Mouse (Mus musculus) layer of hippocampus, postnatal 25 days (tissue): ENCODE results near the gene Cnpy4. TPM values are rescaled to one million over a fixed set of nuclear protein-coding genes. Genes with fewer than 3 reads are reported as not detected.
A peak's percentile ranks its signal among the peaks of the same experiment; 100 is the strongest.
"Not testable (repeated sequence)": the region's sequence is repeated elsewhere in the genome, so short reads cannot be mapped to it uniquely, and the experiment has no call there.

Experiments used
- DNase-seq, 2 experiments: peaks; one replicate each; pipeline ENCODE4 v3.0.0; 2022; ENCODE audit warnings: mixed read lengths in 2 of 2, low spot score in 1 of 2; ENCODE audit errors: extremely low spot score in 1 of 2
- microRNA-seq, 2 experiments: library from miRNA; unstranded; fragments of <30 nt; microRNA quantifications; one replicate each; pipeline ENCODE4 v1.2.0; 2021
- total RNA-seq, 2 experiments: library from RNA; stranded (reverse); gene quantifications; 2 replicates each; pipeline ENCODE4 v1.2.3; 2021

Cnpy4 gene
- total RNA-seq, 2 experiments from 2014 or later = 15.7 to 16.1 TPM

GRCm38 (mm10) chr5:138199576-138199975 lies 12.3 kb downstream of the Cnpy4 start:
- no peak for DNase-seq

GRCm38 (mm10) chr5:138202086-138202485 lies 14.8 kb downstream of the Cnpy4 start:
- DNase-seq = no peak

- DNase-seq = no peak
Observed at GRCm38 (mm10) chr5:138207253-138207652, 20.0 kb downstream of the Cnpy4 start.

- no peak for DNase-seq
Observed at GRCm38 (mm10) chr5:138207873-138208272, 20.6 kb downstream of the Cnpy4 start.

GRCm38 (mm10) chr5:138216632-138217031 lies 29.3 kb downstream of the Cnpy4 start:
- not testable (repeated sequence) for DNase-seq

GRCm38 (mm10) chr5:138219864-138220263 lies 32.6 kb downstream of the Cnpy4 start:
- DNase-seq = no peak

GRCm38 (mm10) chr5:138222111-138222510 lies 34.8 kb downstream of the Cnpy4 start:
- peak; percentile 79 to 99 for DNase-seq

- DNase-seq = no peak
Observed at GRCm38 (mm10) chr5:138223287-138223686, 36.0 kb downstream of the Cnpy4 start.

- DNase-seq = no peak
Observed at GRCm38 (mm10) chr5:138225700-138226099, 38.4 kb downstream of the Cnpy4 start, which contains the start of gene Nxpe5. Gene Nxpe5 (plus strand): TSS chr5:138225898.

- no peak for DNase-seq
Observed at GRCm38 (mm10) chr5:138226491-138226890, 39.2 kb downstream of the Cnpy4 start.

GRCm38 (mm10) chr5:138227367-138227766 lies 40.1 kb downstream of the Cnpy4 start:
- DNase-seq = no peak

- peak in 1 of 2 experiments; percentile 37 for DNase-seq
Observed at GRCm38 (mm10) chr5:138228026-138228425, 40.7 kb downstream of the Cnpy4 start.

GRCm38 (mm10) chr5:138229511-138229910 lies 42.2 kb downstream of the Cnpy4 start:
- no peak for DNase-seq

GRCm38 (mm10) chr5:138233778-138234177 lies 46.5 kb downstream of the Cnpy4 start:
- DNase-seq = no peak

- no peak for DNase-seq
Observed at GRCm38 (mm10) chr5:138234224-138234623, 46.9 kb downstream of the Cnpy4 start.

GRCm38 (mm10) chr5:138241511-138241910 lies 54.2 kb downstream of the Cnpy4 start:
- DNase-seq = no peak

Small RNAs within 50 kb of the gene (microRNA-seq; reads per million reads assigned to microRNA genes)
- gene Mir106b (504 to 581 reads per million in 2 experiments), gene Mir25 (53.5 to 81.4 reads per million in 2 experiments), gene Mir93 (1,955 to 2,146 reads per million in 2 experiments)

Other genes starting within 250 kb of the Cnpy4 start
- 10 to 100 TPM; 28.5 to 31.3 TPM for gene Gjc3, start 224.4 kb upstream of the Cnpy4 start, total RNA-seq
- gene Azgp1, start 206.0 kb upstream of the Cnpy4 start, total RNA-seq = not detected
- not detected for gene Smok3a, start 166.2 kb upstream of the Cnpy4 start, total RNA-seq
- not detected for gene Smok3b, start 166.1 kb upstream of the Cnpy4 start, total RNA-seq
- gene Smok3c, start 134.3 kb upstream of the Cnpy4 start, total RNA-seq = not detected
- gene Zkscan1, start 102.4 kb upstream of the Cnpy4 start, total RNA-seq = 10 to 100 TPM; 40.4 to 43.3 TPM
- gene Zscan21, start 70.6 kb upstream of the Cnpy4 start, total RNA-seq = 10 to 100 TPM; 14.1 to 16.7 TPM
- gene Zfp113, start 31.7 kb upstream of the Cnpy4 start, total RNA-seq = 10 to 100 TPM; 12.8 to 15.3 TPM
- 100 to 1,000 TPM; 136 to 143 TPM for gene Cops6, start 26.4 kb upstream of the Cnpy4 start, total RNA-seq
- 10 to 100 TPM; 22.8 to 26.7 TPM for gene Ap4m1, start 15.5 kb upstream of the Cnpy4 start, total RNA-seq
- gene Mcm7, start 15.1 kb upstream of the Cnpy4 start, total RNA-seq = 10 to 100 TPM; 18.3 to 19.3 TPM
- gene Taf6, start within 50 bp of the Cnpy4 start, total RNA-seq = 10 to 100 TPM; 40.5 to 42.7 TPM
- 10 to 100 TPM in 1 of 2 experiments, 1 to 10 TPM in 1; 9.1 to 10.1 TPM for gene Mblac1, start 6.8 kb downstream of the Cnpy4 start, total RNA-seq
- not detected for gene Nxpe5, start 38.4 kb downstream of the Cnpy4 start, total RNA-seq
- gene Lamtor4, start 68.0 kb downstream of the Cnpy4 start, total RNA-seq = 10 to 100 TPM; 55.9 to 58.9 TPM
- gene BC037034, start 76.5 kb downstream of the Cnpy4 start, total RNA-seq = 10 to 100 TPM; 69.3 to 75.7 TPM
- 1 to 10 TPM; 2.3 to 3.1 TPM for gene Gal3st4, start 85.4 kb downstream of the Cnpy4 start, total RNA-seq
- gene Gm43720, start 92.5 kb downstream of the Cnpy4 start, total RNA-seq = not detected
- 1 to 10 TPM; 3.3 to 4.8 TPM for gene Gpc2, start 92.5 kb downstream of the Cnpy4 start, total RNA-seq
- 1 to 10 TPM; 1.3 to 1.4 TPM for gene Stag3, start 92.8 kb downstream of the Cnpy4 start, total RNA-seq
- not detected for gene Pvrig, start 154.5 kb downstream of the Cnpy4 start, total RNA-seq